Mouse (Mus musculus) retina, embryonic 14.5 days (tissue): ENCODE measurements at regions not wholly inside any gene's neighbourhood (a gene's known extent, or its start where the extent isn't known, plus 50 kb on each side); places are given as distances from the start of the nearest gene placed in this dataset.
A peak's percentile ranks its signal among the peaks of the same experiment; 100 is the strongest.

Source experiments
- DNase-seq: peaks from one replicate; pipeline ENCODE4 v3.0.0-alpha.2; 2015; ENCODE audit warnings: low spot score

GRCm38 (mm10) chr13:32649982-32650381 is 133.8 kb downstream of the Mylk4 start:
- no peak for DNase-seq

- DNase-seq = no peak
Measured at GRCm38 (mm10) chr13:32643030-32643750, 140.6 kb downstream of the Mylk4 start.

- no peak for DNase-seq
Measured at GRCm38 (mm10) chr13:32640941-32641340, 142.8 kb downstream of the Mylk4 start.

- DNase-seq = no peak
Measured at GRCm38 (mm10) chr13:32630122-32630732, 153.5 kb downstream of the Mylk4 start.

- DNase-seq = no peak
Measured at GRCm38 (mm10) chr13:32613916-32614315, 169.8 kb downstream of the Mylk4 start.

GRCm38 (mm10) chr13:32611551-32612295 is 172.0 kb downstream of the Mylk4 start:
- DNase-seq = no peak

GRCm38 (mm10) chr13:32610970-32611369 is 172.8 kb downstream of the Mylk4 start:
- no peak for DNase-seq

GRCm38 (mm10) chr13:32608413-32608812 is 175.3 kb downstream of the Mylk4 start:
- DNase-seq = no peak

GRCm38 (mm10) chr13:32603925-32604590 is 179.7 kb downstream of the Mylk4 start:
- peak; percentile 10 for DNase-seq

GRCm38 (mm10) chr13:32601315-32601714 is 182.4 kb downstream of the Mylk4 start:
- DNase-seq = no peak

- no peak for DNase-seq
Measured at GRCm38 (mm10) chr13:32593611-32594010, 190.1 kb downstream of the Mylk4 start.

- DNase-seq = no peak
Measured at GRCm38 (mm10) chr13:32593131-32593530, 190.6 kb downstream of the Mylk4 start.

GRCm38 (mm10) chr13:32581598-32581997 is 202.2 kb downstream of the Mylk4 start:
- no peak for DNase-seq

- no peak for DNase-seq
Measured at GRCm38 (mm10) chr13:32567850-32568249, 215.9 kb downstream of the Mylk4 start.

- DNase-seq = no peak
Measured at GRCm38 (mm10) chr13:32560666-32561065, 222.1 kb upstream of the Gmds start.

GRCm38 (mm10) chr13:32556396-32556795 is 217.9 kb upstream of the Gmds start:
- no peak for DNase-seq

- DNase-seq = no peak
Measured at GRCm38 (mm10) chr13:32555064-32555463, 216.5 kb upstream of the Gmds start.

GRCm38 (mm10) chr13:32554601-32555000 is 216.1 kb upstream of the Gmds start:
- no peak for DNase-seq

GRCm38 (mm10) chr13:32553136-32553535 is 214.6 kb upstream of the Gmds start:
- no peak for DNase-seq

GRCm38 (mm10) chr13:32550113-32550512 is 211.6 kb upstream of the Gmds start:
- no peak for DNase-seq

- no peak for DNase-seq
Measured at GRCm38 (mm10) chr13:32547126-32547525, 208.6 kb upstream of the Gmds start.

GRCm38 (mm10) chr13:32544986-32545740 is 206.6 kb upstream of the Gmds start:
- no peak for DNase-seq
